Mouse (Mus musculus): ENCODE data around the gene Gm20388. TPM values are rescaled to one million over a fixed set of nuclear protein-coding genes. Genes with fewer than 3 reads are reported as not detected.
A peak's percentile ranks its signal among the peaks of the same experiment; 100 is the strongest.

Gm20388 gene
- total RNA-seq, 2 experiments from 2014 or later: 2.4 to 2.6 TPM

- TF ChIP-seq CTCF (IDR thresholded peaks at IDR 0.05): no peak
- Histone ChIP-seq H3K27ac (no peak overlapping the region), H3K4me3 (no peak overlapping the region)
Measured at GRCm38 (mm10) chr8:122920890-122921289, 3010.2 kb downstream of the Gm20388 start.

GRCm38 (mm10) chr8:122922945-122923344 is 3012.3 kb downstream of the Gm20388 start:
- intact Hi-C loops (cut with DNase I): no loop called here
- no peak for DNase-seq (ENCODE audit: extremely low spot score in 1 of 2, low spot score in 2 of 2)
- Histone ChIP-seq H3K27ac (peak overlapping the region; percentile 19; the same call in 1 of the 2 replicates), H3K4me3 (no peak overlapping the region)
- TF ChIP-seq CTCF (IDR thresholded peaks at IDR 0.05): no peak

More at GRCm38 (mm10) chr8:122920890-122921289, 3010.2 kb downstream of the Gm20388 start:
- intact Hi-C loops (cut with DNase I): no loop called here
- no peak for DNase-seq (ENCODE audit: extremely low spot score in 1 of 2, low spot score in 2 of 2)

- TF ChIP-seq CTCF (IDR thresholded peaks at IDR 0.05): no peak
- Histone ChIP-seq H3K27ac (peak overlapping the region; percentile 45), H3K4me3 (no peak overlapping the region)
- DNase-seq (ENCODE audit: extremely low spot score in 1 of 2, low spot score in 2 of 2): no peak
- intact Hi-C loops (cut with DNase I): no loop called here
Measured at GRCm38 (mm10) chr8:122923431-122924090, 3012.9 kb downstream of the Gm20388 start.

- TF ChIP-seq CTCF (IDR thresholded peaks at IDR 0.05): no peak
- no peak overlapping the region for H3K4me3 ChIP-seq
- peak overlapping the region; percentile 45 for H3K27ac ChIP-seq
- DNase-seq (ENCODE audit: extremely low spot score in 1 of 2, low spot score in 2 of 2): no peak
- intact Hi-C loops (cut with DNase I): no loop called here
Measured at GRCm38 (mm10) chr8:122924091-122924490, 3013.4 kb downstream of the Gm20388 start.

- Histone ChIP-seq H3K4me3 (no peak overlapping the region), H3K27ac (no peak overlapping the region)
- TF ChIP-seq CTCF (IDR thresholded peaks at IDR 0.05): no peak
- no peak for DNase-seq (ENCODE audit: extremely low spot score in 1 of 2, low spot score in 2 of 2)
- intact Hi-C loops (cut with DNase I): no loop called here
Measured at GRCm38 (mm10) chr8:122925939-122926722, 3015.5 kb downstream of the Gm20388 start.

GRCm38 (mm10) chr8:122926782-122927181 is 3016.1 kb downstream of the Gm20388 start:
- no peak for DNase-seq (ENCODE audit: extremely low spot score in 1 of 2, low spot score in 2 of 2)
- no peak overlapping the region for H3K4me3 ChIP-seq
- TF ChIP-seq CTCF (IDR thresholded peaks at IDR 0.05): peak; percentile 22
- intact Hi-C loops (cut with DNase I): no loop called here
- H3K27ac ChIP-seq: no peak overlapping the region

- intact Hi-C loops (cut with DNase I): no loop called here
- Histone ChIP-seq H3K4me3 (no peak overlapping the region), H3K27ac (0 out of 2 replicates have a peak overlapping the region, but pooled peaks have one; percentile 15)
- no peak for DNase-seq (ENCODE audit: extremely low spot score in 1 of 2, low spot score in 2 of 2)
- no peak for TF ChIP-seq CTCF (IDR thresholded peaks at IDR 0.05)
Measured at GRCm38 (mm10) chr8:122927841-122928240, 3017.2 kb downstream of the Gm20388 start.

GRCm38 (mm10) chr8:122928631-122929224 is 3018.1 kb downstream of the Gm20388 start:
- Histone ChIP-seq H3K27ac (peak overlapping the region; percentile 10), H3K4me3 (no peak overlapping the region)
- no peak for TF ChIP-seq CTCF (IDR thresholded peaks at IDR 0.05)
- no peak for DNase-seq (ENCODE audit: extremely low spot score in 1 of 2, low spot score in 2 of 2)
- intact Hi-C loops (cut with DNase I): no loop called here

GRCm38 (mm10) chr8:122931834-122932560 is 3021.4 kb downstream of the Gm20388 start:
- DNase-seq (ENCODE audit: extremely low spot score in 1 of 2, low spot score in 2 of 2): peak; percentile 67 to 70
- Histone ChIP-seq H3K27ac (peak overlapping the region; percentile 80), H3K4me3 (no peak overlapping the region)
- intact Hi-C loops (cut with DNase I): no loop called here
- no peak for TF ChIP-seq CTCF (IDR thresholded peaks at IDR 0.05)

GRCm38 (mm10) chr8:122932561-122932959 is 3021.9 kb downstream of the Gm20388 start:
- peak overlapping the region; percentile 80 for H3K27ac ChIP-seq
- TF ChIP-seq CTCF (IDR thresholded peaks at IDR 0.05): no peak

GRCm38 (mm10) chr8:122933973-122934372 is 3023.3 kb downstream of the Gm20388 start:
- intact Hi-C loops (cut with DNase I): no loop called here
- Histone ChIP-seq H3K4me3 (no peak overlapping the region), H3K27ac (no peak overlapping the region)
- no peak for TF ChIP-seq CTCF (IDR thresholded peaks at IDR 0.05)
- DNase-seq (ENCODE audit: extremely low spot score in 1 of 2, low spot score in 2 of 2): no peak

More at GRCm38 (mm10) chr8:122932561-122932959, 3021.9 kb downstream of the Gm20388 start:
- no peak for DNase-seq (ENCODE audit: extremely low spot score in 1 of 2, low spot score in 2 of 2)
- no peak overlapping the region for H3K4me3 ChIP-seq
- intact Hi-C loops (cut with DNase I): no loop called here
